Comparison of ENCODE assay signal across 8 mouse cellular contexts in the genomic region with DNA sequence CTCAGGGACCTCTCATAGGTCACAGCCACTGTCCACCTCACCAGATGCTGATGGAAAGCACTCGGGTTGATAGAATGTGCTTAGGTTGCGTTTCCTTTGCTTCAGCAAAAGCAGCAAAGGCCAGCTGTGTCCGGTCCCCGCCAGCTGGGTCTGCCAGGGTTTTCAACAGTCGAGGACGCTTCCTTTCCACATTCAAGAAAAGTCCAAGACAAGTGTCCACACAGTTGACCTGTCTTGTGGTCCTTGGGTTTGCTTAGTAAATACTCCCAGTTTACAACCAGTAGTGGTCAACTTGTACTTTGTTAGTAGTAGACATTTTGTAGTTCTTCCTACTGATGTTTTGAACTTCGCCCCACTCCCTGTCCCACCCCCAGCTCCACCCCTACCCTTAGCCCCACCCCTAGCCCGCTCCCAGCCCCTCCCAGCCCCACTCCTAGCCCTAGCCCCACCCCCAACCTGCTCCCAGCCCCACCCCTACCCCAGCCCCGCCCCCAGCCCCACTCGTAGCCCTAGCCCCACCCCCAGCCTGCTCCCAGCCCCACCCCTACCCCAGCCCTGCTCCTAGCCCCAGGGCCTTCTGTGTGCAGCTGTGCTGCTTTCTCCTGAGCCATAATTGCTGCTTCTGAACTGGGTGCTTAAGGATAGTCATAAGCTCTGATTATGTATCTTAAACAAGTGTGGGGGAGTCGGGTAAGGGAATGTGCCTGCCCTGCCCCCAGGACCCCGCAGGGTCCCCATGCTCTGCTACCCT. TPM values are rescaled to one million over a fixed set of nuclear protein-coding genes. Genes with fewer than 3 reads are reported as not detected.
DNase-seq lines count a peak whose midpoint lies in the region; ATAC-seq and TF ChIP-seq lines count a peak whose summit lies in the region.

No protein-coding gene starts in this region.

- no peak; the same call in 1 of the 2 replicates for ATAC-seq in embryonic facial prominence, embryonic 11.5 days (replicated peaks; ENCODE audit: insufficient number of reproducible peaks, low FRiP score, low TSS enrichment, low read depth)
- no peak for ATAC-seq in hindbrain, embryonic 13.5 days (ENCODE audit: low FRiP score)
- ATAC-seq in limb, embryonic 14.5 days (ENCODE audit: low FRiP score, low read depth), result peak; percentile 18; the same call in 1 of the 2 replicates
- 0 out of 2 replicates have a peak, but pooled peaks have one; percentile 15 for ATAC-seq in midbrain, embryonic 15.5 days (replicated peaks)

- H3K4me3 ChIP-seq in MEL (ENCODE audit: control insufficient read depth in 1 of 2, insufficient read depth in 1 of 2, low read depth in 2 of 2, low read length in 2 of 2), result peak overlapping the region; percentile 66 to 87
- no peak overlapping the region for H3K4me3 ChIP-seq in embryonic facial prominence, embryonic 11.5 days (ENCODE audit: low read depth, low read length)
- no peak overlapping the region for H3K4me3 ChIP-seq in hindbrain, embryonic 13.5 days
- no peak overlapping the region for H3K4me3 ChIP-seq in limb, embryonic 14.5 days (replicated peaks; ENCODE audit: low read length)
- no peak overlapping the region for H3K4me3 ChIP-seq in midbrain, embryonic 15.5 days

- no peaks in the 10 kb centered on the region; a peak in 2 of 4 replicates for H3K36me3 ChIP-seq in MEL (ENCODE audit: control insufficient read depth in 1 of 2, insufficient read depth in 2 of 2, low read length in 2 of 2)
- H3K36me3 ChIP-seq in embryonic facial prominence, embryonic 11.5 days (replicated peaks; ENCODE audit: control insufficient read depth, insufficient read depth, low read depth, low read length), result no peaks in the 10 kb centered on the region; the same call in none of the 2 replicates
- peaks cover 15% of the 10 kb centered on the region; the same call in 1 of the 2 replicates for H3K36me3 ChIP-seq in hindbrain, embryonic 13.5 days
- peaks cover 74% of the 10 kb centered on the region for H3K36me3 ChIP-seq in limb, embryonic 14.5 days (ENCODE audit: control insufficient read depth, insufficient read depth, low read length)
- H3K36me3 ChIP-seq in midbrain, embryonic 15.5 days (replicated peaks), result no peaks in the 10 kb centered on the region

- no peak overlapping the region for H3K4me2 ChIP-seq in embryonic facial prominence, embryonic 11.5 days (ENCODE audit: low read depth, low read length)
- H3K4me2 ChIP-seq in hindbrain, embryonic 13.5 days, result no peak overlapping the region
- no peak overlapping the region for H3K4me2 ChIP-seq in limb, embryonic 14.5 days (replicated peaks; ENCODE audit: low read depth, low read length, severe bottlenecking)
- no peak overlapping the region for H3K4me2 ChIP-seq in midbrain, embryonic 15.5 days

- H3K79me2 ChIP-seq in MEL (ENCODE audit: control insufficient read depth, insufficient read depth, low read length, poor library complexity), result peaks cover 1% of the 10 kb centered on the region; the same call in 1 of the 2 replicates

- TF ChIP-seq CTCF in MEL (IDR thresholded peaks at IDR 0.05 in 2 of 3, conservative IDR thresholded peaks at IDR 0.05 in 1 of 3; ENCODE audit: control insufficient read depth in 1 of 3, insufficient read depth in 1 of 3, low read depth in 2 of 3, low read length in 3 of 3, poor library complexity in 1 of 3, severe bottlenecking in 1 of 3), result no peak

- no peak for TF ChIP-seq RAD21 in MEL (IDR thresholded peaks at IDR 0.05; ENCODE audit: low read depth, low read length)

- peak overlapping the region; percentile 72 for H3K27ac ChIP-seq in MEL (ENCODE audit: control insufficient read depth, low read depth, low read length)
- 0 out of 2 replicates have a peak overlapping the region, but pooled peaks have one; percentile 10 for H3K27ac ChIP-seq in embryonic facial prominence, embryonic 11.5 days (replicated peaks; ENCODE audit: low read depth, low read length)
- peak overlapping the region; percentile 81 for H3K27ac ChIP-seq in hindbrain, embryonic 13.5 days
- H3K27ac ChIP-seq in limb, embryonic 14.5 days (replicated peaks; ENCODE audit: low read depth, low read length), result no peak overlapping the region
- peak overlapping the region; percentile 74 for H3K27ac ChIP-seq in midbrain, embryonic 15.5 days

- no peaks in the 10 kb centered on the region for H3K9me3 ChIP-seq in MEL (replicated peaks; ENCODE audit: insufficient read depth, low read length)
- no peaks in the 10 kb centered on the region for H3K9me3 ChIP-seq in embryonic facial prominence, embryonic 11.5 days (replicated peaks; ENCODE audit: control insufficient read depth, low read length)
- no peaks in the 10 kb centered on the region for H3K9me3 ChIP-seq in hindbrain, embryonic 13.5 days
- H3K9me3 ChIP-seq in limb, embryonic 14.5 days (ENCODE audit: control insufficient read depth, low read length), result no peaks in the 10 kb centered on the region
- no peaks in the 10 kb centered on the region for H3K9me3 ChIP-seq in midbrain, embryonic 15.5 days

- H3K27me3 ChIP-seq in MEL (ENCODE audit: control insufficient read depth in 1 of 2, insufficient read depth in 2 of 2, low read length in 2 of 2), result no peaks in the 10 kb centered on the region
- H3K27me3 ChIP-seq in embryonic facial prominence, embryonic 11.5 days (ENCODE audit: control insufficient read depth, insufficient read depth, low read length), result no peaks in the 10 kb centered on the region
- no peaks in the 10 kb centered on the region for H3K27me3 ChIP-seq in hindbrain, embryonic 13.5 days
- no peaks in the 10 kb centered on the region for H3K27me3 ChIP-seq in limb, embryonic 14.5 days (ENCODE audit: control insufficient read depth, insufficient read depth, low read length)
- no peaks in the 10 kb centered on the region for H3K27me3 ChIP-seq in midbrain, embryonic 15.5 days (replicated peaks)

- 64% methylated on average over 12 of the region's 12 CpGs for WGBS in embryonic facial prominence, embryonic 11.5 days
- WGBS in hindbrain, embryonic 13.5 days, result 65% methylated on average over 10 of the region's 12 CpGs
- 61% methylated on average over 11 of the region's 12 CpGs for WGBS in limb, embryonic 14.5 days
- WGBS in midbrain, embryonic 15.5 days, result 65% methylated on average over 12 of the region's 12 CpGs

- peak overlapping the region; percentile 74 for H3K9ac ChIP-seq in MEL (ENCODE audit: control insufficient read depth, low read depth, low read length, poor library complexity, severe bottlenecking)
- H3K9ac ChIP-seq in embryonic facial prominence, embryonic 11.5 days (replicated peaks; ENCODE audit: low read length), result no peak overlapping the region
- H3K9ac ChIP-seq in hindbrain, embryonic 13.5 days, result no peak overlapping the region
- no peak overlapping the region for H3K9ac ChIP-seq in limb, embryonic 14.5 days (ENCODE audit: low read depth, low read length, severe bottlenecking)
- H3K9ac ChIP-seq in midbrain, embryonic 15.5 days, result no peak overlapping the region

- DNase-seq in MEL (ENCODE audit: low read depth, low spot score), result peak; percentile 73
- peak; percentile 31 for DNase-seq in embryonic facial prominence, embryonic 11.5 days (ENCODE audit: low spot score)
- DNase-seq in limb, embryonic 14.5 days (ENCODE audit: low spot score), result peak; percentile 30
- no peak for DNase-seq in layer of hippocampus, adult 9-11 months
- DNase-seq in B cell, adult 2 months, result no peak
- no peak for DNase-seq in layer of hippocampus, adult 11-12 months (ENCODE audit: low spot score)

- peak in 1 of 2 experiments; percentile 52; a peak in 1 of 4 replicates for TF ChIP-seq POLR2A in MEL (IDR thresholded peaks at IDR 0.05; ENCODE audit: control insufficient read depth in 1 of 2, insufficient read depth in 1 of 2, low read depth in 1 of 2, low read length in 2 of 2, poor library complexity in 1 of 2)
- TF ChIP-seq POLR2A in limb, embryonic 14.5 days (IDR thresholded peaks at IDR 0.05; ENCODE audit: borderline replicate concordance, extremely low read depth, insufficient read depth, insufficient read length), result no peak

- TF ChIP-seq EP300 in MEL (IDR thresholded peaks at IDR 0.05; ENCODE audit: low read depth in 1 of 2, low read length in 2 of 2), result no peak

- H3K4me1 ChIP-seq in MEL (ENCODE audit: control insufficient read depth in 1 of 2, insufficient read depth in 2 of 2, low read length in 2 of 2), result peaks cover 2 to 9% of the 10 kb centered on the region in 2 experiments; a peak in 2 of 4 replicates
- H3K4me1 ChIP-seq in embryonic facial prominence, embryonic 11.5 days (ENCODE audit: control insufficient read depth, insufficient read depth, low read length), result no peaks in the 10 kb centered on the region
- H3K4me1 ChIP-seq in hindbrain, embryonic 13.5 days (replicated peaks), result peaks cover 25% of the 10 kb centered on the region
- no peaks in the 10 kb centered on the region for H3K4me1 ChIP-seq in limb, embryonic 14.5 days (ENCODE audit: control insufficient read depth, insufficient read depth, low read length)
- H3K4me1 ChIP-seq in midbrain, embryonic 15.5 days, result peaks cover 23% of the 10 kb centered on the region

TF ChIP-seq in MEL, 35 proteins besides CTCF, POLR2A, EP300 and RAD21:
- TF ChIP-seq ETS1 (IDR thresholded peaks at IDR 0.05; ENCODE audit: low read depth, low read length) (no peak), MAZ (IDR thresholded peaks at IDR 0.05; ENCODE audit: low read depth, low read length) (0 out of 2 replicates have a peak, but pooled peaks have one; percentile 4), CHD2 (IDR thresholded peaks at IDR 0.05; ENCODE audit: low read length) (no peak), MYB (IDR thresholded peaks at IDR 0.05; ENCODE audit: low read depth, low read length) (no peak), KAT2A (conservative IDR thresholded peaks at IDR 0.05; ENCODE audit: low read depth, low read length) (no peak), NELFE (IDR thresholded peaks at IDR 0.05; ENCODE audit: low read depth, low read length) (peak; percentile 41)
TF ChIP-seq in MEL: peak in this region for 2.

RNA-seq across cellular contexts. Expression of a gene that starts 41.0 kb away (rescaled TPM):
- 16.5 and 19.3 TPM in 2 replicates for total RNA-seq in MEL (2012; rRNA removed)
- polyA plus RNA-seq in MEL (2012; ENCODE audit: insufficient read depth in 1 of 2, insufficient read length in 2 of 2, low read depth in 1 of 2, low replicate concordance in 2 of 2, missing spikeins in 1 of 2), result 10 to 100 TPM in 1 of 2 experiments, not detected in 1; 19.5 TPM
- polyA plus RNA-seq in embryonic facial prominence, embryonic 11.5 days (2014; fragmentation: Nextera tagmentation; extraction: Ambion mirVana), result 20.9 and 30.1 TPM in 2 replicates
- polyA plus RNA-seq in hindbrain, embryonic 13.5 days (2015; fragmentation: Nextera tagmentation; extraction: Ambion mirVana), result 15.0 and 17.3 TPM in 2 replicates
- polyA plus RNA-seq in limb, embryonic 14.5 days (2012; rRNA removed), result 57.2 and 86.4 TPM in 2 replicates
- polyA plus RNA-seq in limb, embryonic 14.5 days (2014; fragmentation: Nextera tagmentation; extraction: Ambion mirVana), result 33.7 and 39.9 TPM in 2 replicates
- polyA plus RNA-seq in midbrain, embryonic 15.5 days (2015; fragmentation: Nextera tagmentation; extraction: Ambion mirVana), result 18.1 and 19.1 TPM in 2 replicates

Comparison
In these comparisons a context has a peak if more than half of its experiments do, and no peak if none do; other contexts are left out.
1. DNase-seq: peak in MEL (single experiment), embryonic facial prominence, embryonic 11.5 days (single experiment) and limb, embryonic 14.5 days (single experiment); none in layer of hippocampus, adult 9-11 months (single experiment), B cell, adult 2 months (0 of 2) and layer of hippocampus, adult 11-12 months (single experiment).
2. H3K4me3 ChIP-seq: peak in MEL (2 of 2); none in embryonic facial prominence, embryonic 11.5 days (single experiment), hindbrain, embryonic 13.5 days (single experiment), limb, embryonic 14.5 days (single experiment) and midbrain, embryonic 15.5 days (single experiment).
3. ATAC-seq: peak in limb, embryonic 14.5 days (single experiment) and midbrain, embryonic 15.5 days (single experiment); none in embryonic facial prominence, embryonic 11.5 days (single experiment) and hindbrain, embryonic 13.5 days (single experiment).